Mouse (Mus musculus): ENCODE results near the gene Twf1. TPM values are rescaled to one million over a fixed set of nuclear protein-coding genes. Genes with fewer than 3 reads are reported as not detected.
A peak's percentile ranks its signal among the peaks of the same experiment; 100 is the strongest.

Gene Twf1
- polyA plus RNA-seq, 1 experiment from 2014 or later = 40.0 TPM

DNA sequence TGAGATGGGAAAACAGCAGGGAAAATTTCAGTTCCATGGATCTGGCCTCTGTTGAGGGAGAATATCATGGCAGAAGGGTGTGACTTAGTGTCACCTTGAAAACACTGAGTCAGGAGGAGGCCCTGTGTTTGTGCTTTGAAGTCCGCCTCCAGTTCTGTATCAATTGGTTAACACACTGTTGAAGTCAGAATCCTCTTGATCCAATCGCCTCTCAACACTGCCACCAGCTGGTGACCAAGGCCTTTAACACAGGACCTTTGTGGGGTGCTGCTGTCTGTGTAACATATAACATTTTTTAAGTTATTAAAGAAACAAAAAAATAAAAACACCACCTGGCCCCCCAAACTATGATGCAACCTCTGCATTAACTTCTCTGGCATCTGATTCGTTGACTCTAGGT, 11.7 kb upstream of the Twf1 start:
- H3K4me2 ChIP-seq = no peak overlapping the region
- H3K4me3 ChIP-seq = no peak overlapping the region
- ATAC-seq (replicated peaks; ENCODE audit: insufficient number of reproducible peaks, insufficient read depth, low FRiP score, low read depth) = no peak
- H3K9me3 ChIP-seq (replicated peaks) = no peaks in the 10 kb centered on the region
- no peaks in the 10 kb centered on the region for H3K27me3 ChIP-seq
- no peak overlapping the region for H3K9ac ChIP-seq
- H3K27ac ChIP-seq = no peak overlapping the region
- no peaks in the 10 kb centered on the region for H3K4me1 ChIP-seq (replicated peaks)
- WGBS = 23% methylated on average over 3 of the region's 3 CpGs
- no peaks in the 10 kb centered on the region for H3K36me3 ChIP-seq

DNA sequence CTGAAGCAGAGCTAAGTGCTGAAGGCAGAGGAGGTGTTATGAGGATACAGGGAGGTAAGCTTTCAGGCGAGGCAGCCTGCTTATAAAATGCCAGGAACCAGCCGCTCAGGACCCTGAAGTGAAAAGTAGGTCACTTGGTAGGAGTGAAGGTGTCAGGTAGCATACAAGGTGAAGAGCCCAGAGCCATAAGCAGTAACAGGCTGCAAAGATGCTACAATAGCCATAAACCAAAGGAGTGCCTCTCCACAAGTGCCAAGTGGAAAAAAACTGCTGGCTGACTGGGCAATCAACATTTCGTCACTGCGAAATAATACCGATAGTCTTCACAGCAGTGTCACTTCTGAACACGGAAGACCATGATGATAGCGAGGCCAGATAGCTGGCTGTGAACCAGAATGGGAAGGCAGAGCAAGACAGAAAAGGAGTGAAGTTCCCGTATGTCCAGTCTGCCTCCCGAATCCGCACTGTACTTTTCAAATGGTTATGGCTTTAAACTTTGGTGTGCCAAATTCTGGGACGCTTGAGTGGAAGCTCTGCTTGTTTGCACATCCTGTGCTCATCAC, 10.5 kb upstream of the Twf1 start:
- H3K4me3 ChIP-seq = no peak overlapping the region
- no peaks in the 10 kb centered on the region for H3K36me3 ChIP-seq
- H3K9me3 ChIP-seq (replicated peaks) = no peaks in the 10 kb centered on the region
- no peak overlapping the region for H3K27ac ChIP-seq
- H3K4me2 ChIP-seq = no peak overlapping the region
- no peaks in the 10 kb centered on the region for H3K27me3 ChIP-seq
- 56% methylated on average over 11 of the region's 11 CpGs for WGBS
- no peaks in the 10 kb centered on the region for H3K4me1 ChIP-seq (replicated peaks)
- no peak overlapping the region for H3K9ac ChIP-seq
- ATAC-seq (replicated peaks; ENCODE audit: insufficient number of reproducible peaks, insufficient read depth, low FRiP score, low read depth) = no peak

DNA sequence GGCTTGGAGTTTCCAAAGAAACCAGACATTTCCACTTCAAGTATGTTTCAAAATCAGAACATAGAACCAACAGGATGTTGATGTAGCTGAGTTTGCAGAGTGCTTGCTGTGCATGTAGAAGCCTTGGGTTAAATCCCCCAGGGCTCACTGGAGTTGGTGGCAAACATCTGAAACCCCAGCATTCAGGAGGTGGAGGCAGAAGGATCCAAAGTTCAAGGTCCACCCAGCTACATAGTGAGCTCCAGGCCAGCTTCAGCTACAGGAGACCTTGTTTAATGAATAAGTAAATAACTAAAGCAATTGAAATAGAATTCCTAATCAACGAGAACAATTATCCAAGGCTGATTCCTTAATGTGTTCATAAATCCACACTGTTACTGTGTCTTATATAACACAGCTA, 3.9 kb upstream of the Twf1 start:
- H3K27ac ChIP-seq = no peak overlapping the region
- peaks cover 3% of the 10 kb centered on the region; the same call in 1 of the 2 replicates for H3K4me1 ChIP-seq (replicated peaks)
- no peaks in the 10 kb centered on the region for H3K9me3 ChIP-seq (replicated peaks)
- ATAC-seq (replicated peaks; ENCODE audit: insufficient number of reproducible peaks, insufficient read depth, low FRiP score, low read depth) = no peak
- no peak overlapping the region for H3K4me3 ChIP-seq
- H3K27me3 ChIP-seq = no peaks in the 10 kb centered on the region
- H3K9ac ChIP-seq = no peak overlapping the region
- 73% methylated on average over 1 of the region's 1 CpGs for WGBS
- H3K4me2 ChIP-seq = no peak overlapping the region
- H3K36me3 ChIP-seq = no peaks in the 10 kb centered on the region

DNA sequence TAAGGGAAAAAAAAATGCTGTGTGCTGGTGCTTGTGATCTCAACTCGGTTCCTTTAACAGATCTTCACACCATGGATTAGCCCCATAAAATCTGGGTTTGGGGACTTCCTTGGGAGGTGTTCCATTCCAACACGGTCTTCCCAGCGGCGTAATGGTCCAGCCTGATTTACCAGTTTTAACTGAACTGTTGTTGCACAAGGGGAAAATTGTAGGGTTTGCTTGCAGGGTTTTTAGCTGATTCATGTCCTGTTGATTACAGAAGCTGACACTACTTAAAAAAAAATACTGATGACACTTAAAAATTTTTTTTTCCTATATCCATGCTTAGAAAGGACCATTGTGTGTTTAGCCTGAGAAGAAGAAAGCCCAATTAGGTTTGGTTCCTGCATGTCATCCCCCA, 1.7 kb upstream of the Twf1 start:
- Histone ChIP-seq H3K4me1 (replicated peaks) (peaks cover 11% of the 10 kb centered on the region), H3K4me3 (no peak overlapping the region), H3K9ac (no peak overlapping the region), H3K36me3 (no peaks in the 10 kb centered on the region), H3K27ac (no peak overlapping the region), H3K27me3 (no peaks in the 10 kb centered on the region), H3K4me2 (no peak overlapping the region), H3K9me3 (replicated peaks) (no peaks in the 10 kb centered on the region)
- no peak for ATAC-seq (replicated peaks; ENCODE audit: insufficient number of reproducible peaks, insufficient read depth, low FRiP score, low read depth)
- WGBS = 75% methylated on average over 4 of the region's 4 CpGs

DNA sequence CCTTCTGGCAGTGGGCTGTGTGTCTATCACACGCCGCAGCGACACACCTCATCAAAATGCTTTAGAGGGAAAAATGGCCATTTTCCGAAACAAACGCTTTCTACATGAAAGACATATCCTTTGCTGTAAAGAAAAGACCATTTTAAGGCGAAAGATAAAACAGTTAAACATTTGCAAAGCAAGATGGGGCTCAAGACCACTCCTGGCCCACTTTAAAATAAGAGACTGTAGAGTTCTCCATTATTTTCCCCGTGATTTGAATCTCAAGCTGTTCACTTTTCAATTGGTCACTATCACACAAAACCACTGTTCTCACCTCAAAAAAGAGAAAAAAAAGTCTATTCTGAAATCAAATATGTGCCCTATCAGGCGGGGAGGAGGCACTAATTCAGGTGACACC, 394 bp upstream of the Twf1 start:
- Histone ChIP-seq H3K27me3 (no peaks in the 10 kb centered on the region), H3K4me2 (peak overlapping the region; percentile 63), H3K9ac (0 out of 2 replicates have a peak overlapping the region, but pooled peaks have one; percentile 5), H3K4me3 (peak overlapping the region; percentile 100), H3K4me1 (replicated peaks) (peaks cover 11% of the 10 kb centered on the region), H3K36me3 (peaks cover 12% of the 10 kb centered on the region), H3K27ac (no peak overlapping the region), H3K9me3 (replicated peaks) (no peaks in the 10 kb centered on the region)
- WGBS = 13% methylated on average over 8 of the region's 8 CpGs
- no peak for ATAC-seq (replicated peaks; ENCODE audit: insufficient number of reproducible peaks, insufficient read depth, low FRiP score, low read depth)

DNA sequence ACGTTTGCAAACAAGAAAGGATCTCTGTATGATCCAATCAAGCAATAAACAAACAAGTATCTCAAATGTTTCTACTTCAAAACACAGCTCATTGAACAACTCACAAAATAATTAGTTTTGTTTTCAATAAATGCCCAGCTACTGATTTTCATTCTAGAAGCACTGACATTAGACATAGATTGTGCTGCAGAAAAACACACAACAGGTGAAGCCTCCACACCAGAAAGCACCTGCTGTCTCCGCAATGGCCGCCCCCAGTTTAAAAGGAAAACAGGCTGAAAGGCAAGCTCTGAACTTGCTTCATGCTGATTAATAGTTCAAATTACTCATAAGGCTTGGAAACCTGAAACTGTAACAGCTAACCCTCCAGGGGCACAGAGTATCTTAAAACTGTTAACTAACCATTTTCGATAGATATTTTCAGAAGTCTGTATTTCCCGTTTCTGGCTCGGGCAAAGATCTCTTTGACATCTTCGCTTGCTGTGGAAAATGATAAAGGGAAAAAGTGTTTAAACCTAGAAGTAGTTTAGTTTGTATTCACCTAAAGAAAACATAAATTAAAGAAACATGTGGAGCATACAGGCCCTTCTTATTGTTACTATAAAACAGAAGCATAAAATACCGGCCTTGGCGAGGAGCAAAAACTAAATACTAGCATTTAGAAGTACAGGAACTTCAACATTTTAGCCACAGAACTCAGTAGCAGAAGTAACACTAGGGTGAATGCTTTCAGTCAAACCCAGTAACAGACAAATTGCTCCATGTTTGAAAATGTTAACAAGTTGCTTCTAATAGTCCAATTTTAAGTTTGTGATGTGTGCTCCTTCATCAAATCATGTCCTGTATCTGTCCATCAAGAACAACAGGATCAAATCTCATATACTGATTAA, 1.6 kb downstream of the Twf1 start:
- 78% methylated on average over 9 of the region's 9 CpGs for WGBS
- Histone ChIP-seq H3K36me3 (peaks cover 32% of the 10 kb centered on the region), H3K9ac (no peak overlapping the region), H3K4me2 (peak overlapping the region; percentile 72), H3K9me3 (replicated peaks) (no peaks in the 10 kb centered on the region), H3K27ac (no peak overlapping the region), H3K27me3 (no peaks in the 10 kb centered on the region), H3K4me1 (replicated peaks) (peaks cover 11% of the 10 kb centered on the region), H3K4me3 (no peak overlapping the region)
- no peak for ATAC-seq (replicated peaks; ENCODE audit: insufficient number of reproducible peaks, insufficient read depth, low FRiP score, low read depth)

DNA sequence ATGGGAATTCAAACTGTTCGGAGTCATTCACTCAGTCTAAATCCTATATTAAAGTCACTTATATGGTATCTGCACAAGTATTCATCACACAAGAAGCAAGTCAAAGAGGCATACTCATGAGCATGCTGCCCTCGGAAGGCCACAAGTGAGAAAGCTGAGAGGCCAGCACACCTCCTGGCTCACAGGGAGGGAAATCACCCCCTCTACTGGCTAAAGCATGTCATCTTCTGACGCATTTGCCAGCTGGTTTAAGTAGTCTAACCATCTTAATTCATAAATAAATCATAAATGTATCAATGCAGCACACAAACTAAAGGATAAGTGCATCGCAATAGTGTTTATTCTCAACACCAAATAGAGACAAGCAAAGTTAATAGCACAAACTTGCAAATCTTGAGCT, 5.0 kb downstream of the Twf1 start:
- ATAC-seq (replicated peaks; ENCODE audit: insufficient number of reproducible peaks, insufficient read depth, low FRiP score, low read depth) = no peak
- Histone ChIP-seq H3K27me3 (no peaks in the 10 kb centered on the region), H3K4me1 (replicated peaks) (peaks cover 11% of the 10 kb centered on the region), H3K9me3 (replicated peaks) (no peaks in the 10 kb centered on the region), H3K9ac (no peak overlapping the region), H3K4me3 (no peak overlapping the region), H3K27ac (no peak overlapping the region), H3K36me3 (peaks cover 62% of the 10 kb centered on the region), H3K4me2 (no peak overlapping the region)
- WGBS = 81% methylated on average over 4 of the region's 4 CpGs

DNA sequence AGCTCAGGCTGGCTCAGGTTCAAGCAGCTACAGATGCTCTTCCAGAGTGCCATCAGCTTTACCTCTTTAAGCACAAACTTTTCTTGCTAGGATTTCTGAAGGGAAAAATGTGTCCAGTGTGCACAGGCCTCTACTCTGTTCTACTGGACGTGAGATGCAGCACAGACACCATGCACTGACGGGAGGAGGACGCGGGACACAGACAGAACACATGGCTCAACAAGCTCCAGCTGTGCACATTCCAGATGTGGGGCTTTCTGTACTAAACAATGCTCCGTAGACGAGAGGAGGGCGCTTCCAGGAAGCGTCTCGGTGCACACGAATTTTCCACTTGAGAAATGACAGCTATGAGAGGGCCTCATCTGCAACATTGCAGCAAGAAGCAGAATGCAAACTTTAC, 6.5 kb downstream of the Twf1 start:
- Histone ChIP-seq H3K9ac (no peak overlapping the region), H3K27me3 (no peaks in the 10 kb centered on the region), H3K36me3 (peaks cover 72% of the 10 kb centered on the region), H3K27ac (no peak overlapping the region), H3K4me3 (no peak overlapping the region), H3K9me3 (replicated peaks) (no peaks in the 10 kb centered on the region), H3K4me1 (replicated peaks) (peaks cover 4% of the 10 kb centered on the region), H3K4me2 (no peak overlapping the region)
- 84% methylated on average over 10 of the region's 10 CpGs for WGBS
- no peak for ATAC-seq (replicated peaks; ENCODE audit: insufficient number of reproducible peaks, insufficient read depth, low FRiP score, low read depth)

DNA sequence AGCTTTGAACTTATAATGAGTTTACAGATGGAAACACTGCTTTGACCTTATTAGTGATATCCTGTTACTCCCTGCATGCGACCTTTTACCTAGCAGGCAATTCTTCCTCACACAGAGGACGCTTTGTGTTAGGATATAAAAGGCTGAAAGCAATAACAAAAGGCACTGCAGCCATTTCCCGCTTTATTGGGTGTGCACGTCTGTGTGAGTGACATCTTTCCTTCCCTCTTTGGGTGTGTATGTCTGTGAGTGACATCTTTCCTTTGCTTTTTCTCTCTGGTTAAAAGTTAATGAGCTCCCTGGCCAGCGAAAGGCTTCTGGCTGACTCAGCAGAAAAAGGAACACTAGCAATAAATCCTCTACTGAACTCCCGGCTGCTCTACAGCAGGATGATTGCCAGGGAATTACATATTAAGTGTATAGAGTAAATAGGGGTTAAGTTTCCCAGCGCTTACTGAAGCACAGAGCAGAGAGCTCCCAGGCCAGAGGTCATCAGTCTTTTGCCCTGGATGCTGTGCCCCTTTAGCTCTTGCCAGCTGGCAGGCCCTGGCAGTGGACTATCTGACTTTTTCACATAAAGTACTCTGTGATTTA, 7.6 kb downstream of the Twf1 start:
- 80% methylated on average over 7 of the region's 7 CpGs for WGBS
- ATAC-seq (replicated peaks; ENCODE audit: insufficient number of reproducible peaks, insufficient read depth, low FRiP score, low read depth) = no peak
- Histone ChIP-seq H3K4me2 (no peak overlapping the region), H3K4me3 (no peak overlapping the region), H3K9me3 (replicated peaks) (no peaks in the 10 kb centered on the region), H3K4me1 (replicated peaks) (no peaks in the 10 kb centered on the region), H3K27me3 (no peaks in the 10 kb centered on the region), H3K9ac (no peak overlapping the region), H3K36me3 (peaks cover 75% of the 10 kb centered on the region), H3K27ac (no peak overlapping the region)

DNA sequence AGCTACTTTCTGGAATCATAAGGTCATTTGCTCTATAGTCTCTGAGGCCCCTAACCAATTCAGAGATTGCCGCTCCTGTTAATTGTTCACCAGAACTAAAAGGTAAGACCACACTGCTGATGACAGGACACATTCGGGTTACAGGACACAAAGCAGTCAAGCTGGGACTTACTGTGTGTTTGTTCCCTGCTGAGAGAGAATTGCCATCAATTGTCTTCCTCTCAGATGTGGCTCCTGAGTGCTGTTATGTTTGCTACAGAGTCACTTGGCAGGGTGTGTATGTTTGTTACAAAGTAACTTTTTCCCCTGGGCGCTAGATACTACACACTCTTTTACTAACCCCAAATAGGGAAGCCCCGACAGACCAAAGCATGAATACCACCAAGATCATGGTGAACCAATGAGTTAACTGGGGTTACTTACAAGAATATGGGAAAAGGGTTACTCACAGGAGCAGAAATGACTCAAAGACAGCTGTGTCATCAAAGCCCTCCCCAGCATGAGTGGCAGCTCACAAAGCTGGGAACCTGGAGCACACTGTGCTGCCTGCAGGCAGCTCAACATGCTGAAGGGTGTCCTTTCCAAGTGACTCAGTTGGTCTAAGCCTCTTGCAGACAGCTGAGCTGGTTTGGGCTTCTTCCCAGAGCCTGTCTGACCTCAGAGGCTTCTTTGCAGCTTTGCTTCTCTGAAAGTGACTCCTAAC, 15.0 kb downstream of the Twf1 start:
- WGBS = 63% methylated on average over 4 of the region's 4 CpGs

DNA sequence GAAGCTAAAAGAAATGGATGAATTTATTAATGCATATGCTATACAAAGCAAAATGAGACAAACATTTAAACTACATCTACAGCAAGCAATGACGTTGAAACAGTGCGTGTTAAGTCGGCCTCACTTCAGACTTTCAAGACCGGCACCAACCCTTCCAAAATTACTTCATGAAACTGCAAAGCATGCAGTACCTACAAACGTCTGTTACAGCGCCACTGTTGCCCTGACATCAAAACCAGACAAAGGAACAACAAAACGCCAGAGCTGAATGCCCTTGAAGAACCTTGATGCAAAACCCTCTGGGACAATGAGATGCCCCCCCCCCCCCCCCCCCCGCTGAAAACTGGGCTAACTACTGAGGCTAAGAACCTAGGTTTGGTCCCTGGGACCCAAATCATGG, 16.9 kb downstream of the Twf1 start:
- Histone ChIP-seq H3K4me1 (replicated peaks) (no peaks in the 10 kb centered on the region), H3K36me3 (no peaks in the 10 kb centered on the region), H3K9me3 (replicated peaks) (no peaks in the 10 kb centered on the region), H3K27ac (no peak overlapping the region), H3K4me2 (no peak overlapping the region), H3K4me3 (no peak overlapping the region), H3K9ac (no peak overlapping the region), H3K27me3 (no peaks in the 10 kb centered on the region)
- ATAC-seq (replicated peaks; ENCODE audit: insufficient number of reproducible peaks, insufficient read depth, low FRiP score, low read depth) = no peak
- 59% methylated on average over 8 of the region's 8 CpGs for WGBS

More for the DNA sequence above, 15.0 kb downstream of the Twf1 start:
- no peak overlapping the region for H3K4me2 ChIP-seq
- H3K9me3 ChIP-seq (replicated peaks) = no peaks in the 10 kb centered on the region
- H3K27ac ChIP-seq = no peak overlapping the region
- no peak overlapping the region for H3K9ac ChIP-seq
- H3K36me3 ChIP-seq = peaks cover 12% of the 10 kb centered on the region
- no peaks in the 10 kb centered on the region for H3K4me1 ChIP-seq (replicated peaks)
- ATAC-seq (replicated peaks; ENCODE audit: insufficient number of reproducible peaks, insufficient read depth, low FRiP score, low read depth) = no peak
- no peaks in the 10 kb centered on the region for H3K27me3 ChIP-seq
- no peak overlapping the region for H3K4me3 ChIP-seq
